Mouse (Mus musculus): ENCODE measurements around the gene Tmem240. TPM values are rescaled to one million over a fixed set of nuclear protein-coding genes. Genes with fewer than 3 reads are reported as not detected.
"Not testable (repeated sequence)": the region's sequence is repeated elsewhere in the genome, so short reads cannot be mapped to it uniquely, and the experiment has no call there.

The Tmem240 gene
- polyA plus RNA-seq, 2 experiments, result 0.06 to 0.17 TPM

DNA sequence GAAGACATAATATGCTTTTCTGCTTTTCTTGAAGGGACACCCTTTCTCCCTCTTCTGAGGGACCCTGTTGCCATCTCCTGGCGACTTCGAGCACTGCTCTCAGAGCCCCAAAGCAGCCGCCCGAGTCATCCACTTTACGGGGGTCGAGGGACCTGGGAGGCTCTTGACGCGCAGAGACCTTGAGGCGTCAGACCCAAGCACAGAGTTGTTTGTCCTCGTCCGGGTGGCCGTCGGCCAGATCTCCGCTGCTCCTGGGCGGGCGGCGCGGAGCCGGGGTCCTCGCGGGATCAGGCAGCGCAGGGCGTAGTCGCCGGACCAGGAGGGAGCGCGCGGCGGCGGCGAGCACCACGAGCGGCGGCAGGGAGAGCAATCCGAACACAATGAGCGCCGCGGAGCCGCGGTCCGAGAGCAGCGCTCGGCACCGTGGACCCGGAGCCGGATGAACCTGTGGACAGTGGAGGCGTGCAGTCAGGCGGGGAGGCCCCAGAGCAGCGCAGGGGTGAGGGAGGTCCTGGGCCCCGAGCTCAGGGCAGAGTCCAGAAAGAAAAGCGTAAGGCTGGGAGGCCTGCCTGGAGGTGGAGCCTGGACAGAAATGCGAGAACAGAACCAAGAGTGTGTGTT lies 49.6 kb downstream of the Tmem240 start:
- no peak for DNase-seq (ENCODE audit: low read depth in 3 of 3, low spot score in 3 of 3)
- Histone ChIP-seq H3K9ac (replicated peaks) (peak overlapping the region; percentile 76), H3K27me3 (ENCODE audit: control insufficient read depth, insufficient read depth, low read length) (peaks cover 9% of the 10 kb centered on the region), H3K4me1 (replicated peaks; ENCODE audit: control insufficient read depth in 2 of 2, insufficient read depth in 2 of 2, low read length in 1 of 2) (peaks cover 6 to 14% of the 10 kb centered on the region in 2 experiments), H3K27ac (no peak overlapping the region), H3K4me3 (ENCODE audit: insufficient read depth in 1 of 2, low read depth in 2 of 2, low read length in 2 of 2) (peak overlapping the region; percentile 59 to 65), H3K9me3 (ENCODE audit: control insufficient read depth, low read length) (no peaks in the 10 kb centered on the region), H3K4me2 (ENCODE audit: low read depth) (peak overlapping the region; percentile 79), H3K36me3 (replicated peaks; ENCODE audit: control insufficient read depth, insufficient read depth, low read depth) (no peaks in the 10 kb centered on the region)
- TF ChIP-seq EP300 (IDR thresholded peaks at IDR 0.05; ENCODE audit: low read depth) (no peak), CTCF (IDR thresholded peaks at IDR 0.05; ENCODE audit: low read depth) (peak; percentile 72)
- peak; percentile 74 for ATAC-seq (ENCODE audit: insufficient read depth)
- WGBS (ENCODE audit: insufficient replicate concordance), result under 1% methylated on average over 52 of the region's 52 CpGs

DNA sequence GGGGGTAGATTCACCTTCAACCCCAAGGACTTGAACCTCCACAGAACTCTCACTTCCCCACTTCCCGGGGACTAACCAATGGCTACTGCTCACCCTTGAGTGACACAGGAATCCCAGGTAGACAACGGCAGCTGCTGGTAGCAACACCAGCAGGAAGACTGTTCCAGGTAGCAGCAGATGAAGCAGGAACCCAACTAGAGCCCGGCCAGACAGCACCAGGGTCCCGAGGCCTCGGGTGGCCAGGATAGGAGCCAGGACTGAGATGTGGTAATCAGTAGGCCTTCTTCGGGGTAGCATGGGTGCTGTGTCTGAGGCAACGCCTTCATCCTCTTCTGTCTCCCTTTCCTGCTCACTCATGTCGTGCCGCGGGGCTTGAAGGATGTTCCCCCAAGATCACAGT lies 50.6 kb downstream of the Tmem240 start:
- Histone ChIP-seq H3K4me1 (replicated peaks; ENCODE audit: control insufficient read depth in 2 of 2, insufficient read depth in 2 of 2, low read length in 1 of 2) (peaks cover 6 to 15% of the 10 kb centered on the region in 2 experiments), H3K9me3 (ENCODE audit: control insufficient read depth, low read length) (no peaks in the 10 kb centered on the region), H3K4me3 (ENCODE audit: insufficient read depth in 1 of 2, low read depth in 2 of 2, low read length in 2 of 2) (no peak overlapping the region), H3K27me3 (ENCODE audit: control insufficient read depth, insufficient read depth, low read length) (peaks cover 9% of the 10 kb centered on the region), H3K27ac (no peak overlapping the region), H3K36me3 (replicated peaks; ENCODE audit: control insufficient read depth, insufficient read depth, low read depth) (no peaks in the 10 kb centered on the region), H3K4me2 (ENCODE audit: low read depth) (no peak overlapping the region), H3K9ac (replicated peaks) (no peak overlapping the region)
- DNase-seq (ENCODE audit: low read depth in 3 of 3, low spot score in 3 of 3) (no peak), ATAC-seq (ENCODE audit: insufficient read depth) (no peak)
- WGBS (ENCODE audit: insufficient replicate concordance), result 74% methylated on average over 10 of the region's 10 CpGs
- TF ChIP-seq CTCF (IDR thresholded peaks at IDR 0.05; ENCODE audit: low read depth) (no peak), EP300 (IDR thresholded peaks at IDR 0.05; ENCODE audit: low read depth) (no peak)

DNA sequence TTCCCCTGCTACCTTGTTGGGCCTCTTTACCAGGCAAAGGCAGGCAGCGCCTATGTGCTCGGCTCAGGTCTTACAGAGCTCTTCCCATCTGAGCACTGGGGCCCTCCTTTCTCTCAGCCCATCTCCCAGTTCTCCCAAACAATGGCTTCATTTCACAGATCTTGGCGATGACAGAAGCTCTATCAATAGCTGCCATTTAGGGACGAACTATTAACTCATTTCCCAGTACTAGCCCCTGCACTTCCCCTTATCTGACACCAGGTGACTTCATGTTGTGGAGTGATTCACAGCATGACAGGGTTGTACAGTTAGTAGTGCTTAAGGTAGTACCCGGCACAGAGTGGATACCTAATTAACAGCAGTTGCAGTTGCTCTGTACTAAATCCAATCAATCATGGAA lies 51.2 kb downstream of the Tmem240 start, which contains the start of gene Tmem88b:
Tmem88b (minus strand) TSS at position 56 of the 400 bp plus-strand sequence.
- Histone ChIP-seq H3K27ac (no peak within 1 kb of the TSS), H3K27me3 (ENCODE audit: control insufficient read depth, insufficient read depth, low read length) (peaks cover 9% of the 10 kb centered on the region), H3K9ac (replicated peaks) (no peak within 1 kb of the TSS), H3K36me3 (replicated peaks; ENCODE audit: control insufficient read depth, insufficient read depth, low read depth) (no peaks in the 10 kb centered on the region), H3K9me3 (ENCODE audit: control insufficient read depth, low read length) (no peaks in the 10 kb centered on the region), H3K4me3 (ENCODE audit: insufficient read depth in 1 of 2, low read depth in 2 of 2, low read length in 2 of 2) (no peak within 1 kb of the TSS; a peak in 1 of 4 replicates), H3K4me2 (ENCODE audit: low read depth) (peak within 1 kb of the TSS; percentile 79), H3K4me1 (replicated peaks; ENCODE audit: control insufficient read depth in 2 of 2, insufficient read depth in 2 of 2, low read length in 1 of 2) (peaks cover 6 to 20% of the 10 kb centered on the region in 2 experiments)
- ATAC-seq (ENCODE audit: insufficient read depth) (no peak), DNase-seq (ENCODE audit: low read depth in 3 of 3, low spot score in 3 of 3) (no peak)
- WGBS (ENCODE audit: insufficient replicate concordance), result 41% methylated on average over 5 of the region's 5 CpGs
- TF ChIP-seq EP300 (IDR thresholded peaks at IDR 0.05; ENCODE audit: low read depth), result no peak
- peak; percentile 42; the same call in 1 of the 2 replicates for TF ChIP-seq CTCF (IDR thresholded peaks at IDR 0.05; ENCODE audit: low read depth)

- 38% methylated on average over 3 of the region's 3 CpGs for WGBS (ENCODE audit: insufficient replicate concordance)
- peak; percentile 38; the same call in 1 of the 2 replicates for ATAC-seq (ENCODE audit: insufficient read depth)
- Histone ChIP-seq H3K9ac (replicated peaks) (no peak overlapping the region; the same call in 1 of the 2 replicates), H3K4me1 (replicated peaks; ENCODE audit: control insufficient read depth in 2 of 2, insufficient read depth in 2 of 2, low read length in 1 of 2) (peaks cover 6 to 20% of the 10 kb centered on the region in 2 experiments), H3K4me3 (ENCODE audit: insufficient read depth in 1 of 2, low read depth in 2 of 2, low read length in 2 of 2) (no peak overlapping the region), H3K9me3 (ENCODE audit: control insufficient read depth, low read length) (no peaks in the 10 kb centered on the region), H3K27me3 (ENCODE audit: control insufficient read depth, insufficient read depth, low read length) (peaks cover 3% of the 10 kb centered on the region; the same call in 1 of the 2 replicates), H3K4me2 (ENCODE audit: low read depth) (0 out of 2 replicates have a peak overlapping the region, but pooled peaks have one; percentile 8), H3K36me3 (replicated peaks; ENCODE audit: control insufficient read depth, insufficient read depth, low read depth) (no peaks in the 10 kb centered on the region), H3K27ac (no peak overlapping the region)
- no peak for DNase-seq (ENCODE audit: low read depth in 3 of 3, low spot score in 3 of 3)
- no peak for TF ChIP-seq CTCF (IDR thresholded peaks at IDR 0.05; ENCODE audit: low read depth)
Observed at GRCm38 (mm10) chr4:155788300-155788699, 53.7 kb downstream of the Tmem240 start.

DNA sequence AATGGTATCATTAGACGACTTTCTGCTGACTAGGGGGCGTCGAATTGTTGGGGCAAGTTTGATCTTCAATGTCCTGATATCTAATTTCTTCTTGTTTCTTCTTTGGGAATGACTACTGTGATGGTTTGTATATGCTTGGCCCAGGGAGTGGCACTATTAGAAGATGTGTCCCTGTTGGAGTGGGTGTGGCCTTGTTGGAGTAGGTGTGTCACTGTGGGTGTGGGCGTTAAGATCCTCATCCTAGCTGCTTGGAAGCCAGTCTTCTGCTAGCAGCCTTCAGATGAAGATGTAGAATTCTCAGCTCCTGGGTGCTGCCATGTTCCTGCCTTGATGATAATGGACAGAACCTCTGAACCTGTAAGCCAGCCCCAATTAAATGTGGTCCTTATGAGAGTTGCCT lies 54.2 kb downstream of the Tmem240 start:
- not testable (repeated sequence) for H3K27me3 ChIP-seq (ENCODE audit: control insufficient read depth, insufficient read depth, low read length); H3K27ac ChIP-seq; DNase-seq (ENCODE audit: low read depth in 3 of 3, low spot score in 3 of 3); H3K9me3 ChIP-seq (ENCODE audit: control insufficient read depth, low read length); H3K4me3 ChIP-seq (ENCODE audit: insufficient read depth in 1 of 2, low read depth in 2 of 2, low read length in 2 of 2); ATAC-seq (ENCODE audit: insufficient read depth); H3K4me2 ChIP-seq (ENCODE audit: low read depth); H3K9ac ChIP-seq (replicated peaks); H3K36me3 ChIP-seq (replicated peaks; ENCODE audit: control insufficient read depth, insufficient read depth, low read depth)
- peaks cover 6 to 20% of the 10 kb centered on the region in 2 experiments for H3K4me1 ChIP-seq (replicated peaks; ENCODE audit: control insufficient read depth in 2 of 2, insufficient read depth in 2 of 2, low read length in 1 of 2)
- WGBS (ENCODE audit: insufficient replicate concordance), result 65% methylated on average over 4 of the region's 4 CpGs

Data from liver, embryonic 14.5 days (tissue).